Mouse (Mus musculus) ZHBTc4 (cell line): ENCODE data around the gene Erlin1.
A peak's percentile ranks its signal among the peaks of the same experiment; 100 is the strongest.

ENCODE experiments used
- DNase-seq: peaks from one replicate; pipeline ENCODE4 v3.0.0-alpha.2; 2011; ENCODE audit warnings: low read depth, low spot score

The Erlin1 gene

DNA sequence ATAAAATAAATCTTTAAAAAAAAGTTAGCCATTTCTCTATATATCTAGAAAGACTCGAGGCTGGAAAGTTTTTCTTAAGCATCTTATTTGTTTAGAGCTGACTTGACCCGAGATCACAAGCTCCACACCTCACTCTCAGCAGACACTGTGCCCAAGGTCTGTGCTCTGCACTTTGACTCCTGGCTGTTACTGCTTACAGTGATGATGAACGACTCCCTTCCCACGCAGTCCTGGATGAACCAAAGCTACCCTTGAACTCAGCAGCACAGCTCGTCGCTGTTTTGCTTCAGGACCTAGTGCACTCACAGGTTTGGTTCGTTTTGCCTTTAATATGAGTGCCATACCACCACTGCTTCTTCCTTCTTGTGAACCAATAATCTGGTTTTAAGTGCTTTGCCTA lies 5.8 kb downstream of the Erlin1 start:
- no peak for DNase-seq

DNA sequence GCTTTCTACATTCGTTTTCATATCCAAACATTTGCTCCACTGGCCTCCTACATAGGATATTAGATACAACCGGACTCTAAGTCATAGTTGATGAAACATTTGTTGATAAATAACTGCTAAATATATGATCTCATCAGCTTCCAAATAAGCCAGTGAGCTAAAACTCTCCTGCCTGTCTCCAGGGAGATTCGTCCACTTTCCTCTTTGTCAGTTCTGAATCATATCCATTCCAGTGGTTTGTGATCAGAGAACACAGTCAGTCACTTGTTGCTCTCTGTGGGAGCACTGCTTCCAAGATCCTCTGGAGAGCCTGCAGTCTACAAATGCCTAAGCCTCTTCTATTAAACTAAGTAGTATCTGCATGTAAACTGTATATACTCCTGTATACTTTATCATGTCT lies 9.4 kb downstream of the Erlin1 start:
- no peak for DNase-seq

DNA sequence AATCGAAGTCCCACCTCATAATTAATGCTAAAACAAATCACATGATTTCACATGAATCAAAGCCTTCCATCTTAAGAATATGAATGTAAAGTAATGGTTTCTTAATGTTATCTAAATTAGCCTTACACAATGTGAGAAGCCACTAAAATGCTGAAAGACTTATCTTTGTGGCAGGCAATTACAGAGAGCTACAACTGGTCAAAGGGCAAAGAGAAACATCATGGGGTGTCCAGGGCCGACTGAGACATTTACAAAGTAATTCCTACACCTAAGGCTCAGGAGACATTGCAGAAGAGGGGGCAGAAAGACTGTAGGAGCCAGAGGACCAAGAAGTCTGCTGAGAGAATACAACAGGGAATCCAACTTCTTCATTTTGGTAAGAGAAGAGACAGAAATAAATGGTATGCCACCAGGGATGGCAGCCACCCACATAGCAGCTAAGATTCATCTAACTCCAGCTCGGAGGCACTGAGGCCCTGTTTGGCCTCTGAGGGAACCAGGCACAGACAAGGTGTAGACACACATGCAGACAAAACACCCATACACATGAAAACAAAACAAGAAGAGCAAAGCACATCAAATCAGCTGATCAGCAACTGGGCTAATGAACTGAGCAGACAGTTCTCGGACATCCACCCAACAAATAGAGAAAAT lies 14.3 kb downstream of the Erlin1 start:
- DNase-seq = no peak

- DNase-seq = no peak
These were observed 19.2 kb downstream of the Erlin1 start for GRCm38 (mm10) chr19:44050388-44050787.

DNA sequence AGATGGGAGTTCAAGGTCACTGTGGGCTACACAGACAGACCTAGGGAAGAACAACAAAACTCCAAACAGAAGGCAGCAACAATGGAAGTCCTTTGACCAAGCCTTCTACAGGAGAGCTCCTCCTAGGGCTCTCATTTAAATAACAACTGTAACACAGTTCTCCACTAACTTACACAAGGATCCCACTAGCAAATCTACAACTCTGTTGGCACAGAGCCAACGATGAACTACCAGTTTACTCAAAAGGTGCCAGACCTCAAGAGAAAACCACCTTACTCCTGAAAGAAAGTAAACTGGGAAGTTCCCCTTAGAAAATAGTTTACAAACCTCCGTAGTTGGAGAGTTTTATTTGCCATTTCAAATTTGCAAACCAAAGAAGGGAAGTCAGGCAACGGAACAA lies 20.3 kb downstream of the Erlin1 start:
- peak; percentile 95 for DNase-seq

DNA sequence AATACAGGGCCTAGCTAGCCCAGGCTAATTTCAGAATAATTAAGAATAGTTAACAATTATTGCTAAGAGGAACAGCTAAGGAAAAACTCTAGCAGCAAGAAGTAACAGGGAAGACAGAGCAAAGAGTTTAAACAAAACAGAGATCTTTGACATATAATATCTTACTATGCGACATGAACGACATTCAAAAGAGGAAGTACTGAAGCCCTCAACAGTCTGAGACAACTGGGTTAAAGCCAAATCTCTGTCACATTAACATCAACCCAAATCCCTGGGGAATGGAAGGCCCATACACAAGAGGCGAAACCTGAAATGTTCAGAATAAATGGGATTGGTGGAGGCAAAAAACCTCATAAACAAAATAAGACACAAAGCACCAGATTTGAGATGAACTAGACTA lies 23.7 kb downstream of the Erlin1 start:
- no peak for DNase-seq

GRCm38 (mm10) chr19:44042121-44042520 lies 27.5 kb downstream of the Erlin1 start:
- no peak for DNase-seq

DNA sequence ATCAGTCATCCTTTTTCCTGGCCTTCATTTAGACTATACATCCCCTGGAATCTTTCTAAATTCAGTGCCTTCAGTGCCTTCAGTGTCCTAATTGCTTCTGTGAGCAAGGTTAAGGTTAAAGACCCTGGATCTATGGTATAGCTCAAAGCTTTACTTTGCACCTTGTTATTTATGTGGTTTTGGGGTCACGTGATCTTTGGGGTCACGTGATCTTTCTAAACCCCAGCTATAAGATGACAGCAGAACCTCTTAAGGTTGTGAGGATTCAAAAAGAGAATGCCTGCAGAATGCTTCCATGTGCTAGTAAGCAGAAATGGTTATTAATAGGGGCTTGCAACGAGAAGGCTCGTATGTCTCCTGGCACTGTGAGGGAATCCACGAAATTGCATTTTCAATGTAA lies 36.2 kb downstream of the Erlin1 start:
- no peak for DNase-seq

- no peak for DNase-seq
These were observed 37.4 kb downstream of the Erlin1 start for GRCm38 (mm10) chr19:44032046-44032744.

DNA sequence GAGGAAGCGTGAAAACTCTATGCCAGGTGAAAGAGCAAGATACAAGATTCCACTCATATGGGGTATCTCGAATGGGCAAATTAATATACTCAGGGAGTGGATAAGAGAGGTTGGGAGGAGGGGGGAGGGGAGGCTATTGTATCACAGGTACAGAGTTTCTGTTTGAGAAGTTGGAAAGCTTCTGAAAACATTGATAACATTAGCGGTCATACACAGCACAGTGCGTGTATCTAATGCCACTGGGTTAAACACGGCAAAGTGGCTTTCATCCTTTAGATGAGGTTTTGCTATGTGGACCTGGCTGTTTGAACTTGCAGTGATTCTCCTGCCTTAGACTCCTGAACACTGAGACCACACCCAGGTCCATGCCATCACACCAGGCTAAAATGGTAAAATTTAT lies 39.6 kb downstream of the Erlin1 start:
- no peak for DNase-seq

GRCm38 (mm10) chr19:44028972-44029371 lies 40.6 kb downstream of the Erlin1 start, which contains the start of gene Cyp2c23:
Cyp2c23 (minus strand) TSS chr19:44029208.
- no peak for DNase-seq

- DNase-seq = peak; percentile 67
These were observed 42.5 kb downstream of the Erlin1 start for GRCm38 (mm10) chr19:44026956-44027530.

GRCm38 (mm10) chr19:44024921-44025585 lies 44.5 kb downstream of the Erlin1 start:
- DNase-seq = no peak

GRCm38 (mm10) chr19:44023066-44023465 lies 46.5 kb downstream of the Erlin1 start:
- DNase-seq = peak; percentile 82

DNA sequence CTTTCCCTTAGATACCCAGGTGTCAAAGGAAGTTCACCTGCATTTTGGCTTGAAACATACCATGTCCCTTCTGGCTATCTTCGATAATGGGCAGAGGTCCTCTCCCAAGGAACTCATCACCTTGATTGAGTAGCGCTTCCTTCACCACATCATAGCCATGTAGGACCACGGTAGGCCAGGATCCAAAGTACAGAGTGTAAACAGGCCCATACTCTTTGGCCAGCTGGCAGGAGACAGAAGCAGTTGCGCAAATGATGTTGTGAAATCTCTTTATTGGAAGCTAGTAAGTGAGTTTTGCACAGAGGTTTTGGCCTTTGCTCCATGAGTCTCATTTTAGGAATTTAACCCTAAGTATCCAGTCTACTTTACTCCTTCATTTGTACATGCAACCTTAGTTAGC lies 48.1 kb downstream of the Erlin1 start:
- DNase-seq = no peak

- DNase-seq = no peak
These were observed 49.8 kb downstream of the Erlin1 start for GRCm38 (mm10) chr19:44019739-44020138.

DNA sequence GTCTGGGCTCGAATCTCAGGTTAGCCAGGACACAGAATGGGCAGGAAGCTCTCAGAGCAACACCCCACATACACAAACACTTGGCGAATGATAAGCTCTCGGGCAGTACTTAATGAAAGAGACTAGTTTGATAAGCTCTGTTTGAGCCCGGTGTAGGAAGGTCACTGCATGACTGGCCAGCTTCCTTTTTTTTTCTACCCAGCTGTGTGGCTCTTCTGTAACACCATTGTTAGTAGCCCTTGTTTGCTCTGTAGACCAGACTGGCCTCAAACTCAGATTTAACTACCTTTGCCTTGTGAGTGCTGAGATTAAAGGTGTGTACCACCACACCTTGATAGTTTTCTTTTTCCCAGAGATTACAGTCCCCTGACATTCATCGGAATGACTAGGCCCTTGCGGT lies 55.7 kb downstream of the Erlin1 start:
- DNase-seq = no peak

GRCm38 (mm10) chr19:44008784-44009183 lies 60.8 kb downstream of the Erlin1 start:
- DNase-seq = no peak

DNA sequence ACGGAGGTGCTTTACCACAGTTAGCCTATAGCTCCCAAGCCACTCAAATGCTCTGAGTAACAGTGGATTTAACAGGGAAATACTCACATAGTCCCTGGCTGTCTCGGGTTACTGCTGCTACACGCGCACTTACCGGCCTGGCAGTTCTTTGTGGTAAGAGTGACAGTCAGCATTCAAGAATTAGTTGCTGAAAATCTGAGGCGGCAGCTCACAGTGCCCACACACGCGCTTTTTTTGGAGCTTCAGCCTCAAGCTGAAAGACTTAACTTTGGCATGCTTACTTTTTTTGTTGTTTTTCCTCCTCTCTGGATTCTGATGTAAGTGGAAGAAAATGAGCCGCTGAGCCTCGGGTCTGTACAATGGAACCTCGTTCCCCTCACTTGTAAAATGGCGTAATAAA lies 62.4 kb downstream of the Erlin1 start:
- no peak for DNase-seq

DNA sequence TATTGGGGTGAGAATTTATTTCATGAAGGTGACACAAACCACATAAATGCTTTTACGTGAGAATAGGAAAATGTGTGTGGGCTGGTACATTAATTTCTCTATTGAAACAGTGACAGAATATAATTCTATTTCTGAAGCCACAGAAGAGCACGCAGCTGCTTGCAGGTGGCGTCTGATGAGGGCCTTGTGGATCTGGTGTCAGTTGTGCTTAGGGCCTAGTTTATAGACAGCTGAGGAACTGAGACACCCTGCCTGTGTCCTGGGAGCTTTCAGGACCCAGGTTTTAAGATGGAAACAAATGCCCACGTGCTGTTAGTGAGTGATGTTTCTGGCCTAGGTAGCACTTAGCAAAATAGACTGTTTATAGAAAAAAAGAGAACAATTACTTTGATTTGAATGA lies 64.6 kb downstream of the Erlin1 start:
- no peak for DNase-seq

- DNase-seq = no peak
These were observed 65.3 kb downstream of the Erlin1 start for GRCm38 (mm10) chr19:44004261-44004660.

- DNase-seq = no peak
These were observed 68.9 kb downstream of the Erlin1 start for GRCm38 (mm10) chr19:44000720-44001119.

GRCm38 (mm10) chr19:44000061-44000460 lies 69.5 kb downstream of the Erlin1 start:
- DNase-seq = no peak
